9 mouse cellular contexts compared by ENCODE assay signal in genomic region chr7:79363370-79364043, GRCm38 (mm10). TPM values are rescaled to one million over a fixed set of nuclear protein-coding genes. Genes with fewer than 3 reads are reported as not detected.
DNase-seq lines count a peak whose midpoint lies in the region; ATAC-seq and TF ChIP-seq lines count a peak whose summit lies in the region.
"Had no signal": no experiment of that assay in that cellular context is flagged by ENCODE, and none has a peak within 500 bp of the region (broad histone marks: within the 10 kb centered on the region; RNA-seq: fewer than 3 reads in every experiment).

No protein-coding gene starts in this region.

- 25% methylated on average over 8 of the region's 8 CpGs for WGBS in heart, embryonic 13.5 days
- WGBS in midbrain, embryonic 13.5 days: 82% methylated on average over 8 of the region's 8 CpGs

- peak overlapping the region; percentile 10; the same call in 1 of the 2 replicates for H3K4me2 ChIP-seq in heart, embryonic 13.5 days
- H3K4me2 ChIP-seq in midbrain, embryonic 13.5 days (replicated peaks): no peak overlapping the region
- H3K4me2 ChIP-seq: limb, embryonic 12.5 days had no signal

- H3K4me1 ChIP-seq in heart, embryonic 13.5 days: peaks cover 56% of the 10 kb centered on the region
- peaks cover 17% of the 10 kb centered on the region; the same call in 1 of the 2 replicates for H3K4me1 ChIP-seq in midbrain, embryonic 13.5 days (replicated peaks)
- H3K4me1 ChIP-seq: limb, embryonic 12.5 days had no signal

- H3K9ac ChIP-seq in heart, embryonic 13.5 days: no peak overlapping the region
- H3K9ac ChIP-seq in midbrain, embryonic 13.5 days (replicated peaks): no peak overlapping the region
- H3K9ac ChIP-seq: limb, embryonic 12.5 days had no signal

- intact Hi-C loops in left cerebral cortex, adult 2 months (cut with DNase I): no loop called here

- peak overlapping the region; percentile 79 for H3K27ac ChIP-seq in left cerebral cortex, adult 2 months
- peak overlapping the region; percentile 22 for H3K27ac ChIP-seq in heart, embryonic 13.5 days (replicated peaks)
- peak overlapping the region; percentile 59; the same call in 1 of the 2 replicates for H3K27ac ChIP-seq in midbrain, embryonic 13.5 days
- H3K27ac ChIP-seq: limb, embryonic 12.5 days had no signal

- no peak for TF ChIP-seq CTCF in left cerebral cortex, adult 2 months (IDR thresholded peaks at IDR 0.05)

- H3K27me3 ChIP-seq in heart, embryonic 13.5 days (replicated peaks): peaks cover 42% of the 10 kb centered on the region
- H3K27me3 ChIP-seq in midbrain, embryonic 13.5 days: no peaks in the 10 kb centered on the region
- H3K27me3 ChIP-seq: limb, embryonic 12.5 days had no signal

- DNase-seq in left cerebral cortex, adult 2 months (ENCODE audit: extremely low spot score in 1 of 2, low spot score in 2 of 2): no peak
- DNase-seq in left cerebral cortex, adult 9 months (ENCODE audit: low spot score in 2 of 2): no peak
- peak; percentile 54 to 70 for DNase-seq in adrenal gland, postnatal 36 days
- DNase-seq in layer of hippocampus, adult 9-11 months: peak; percentile 74
- no peak for DNase-seq in yolk sac, embryonic 10.5 days (ENCODE audit: low spot score)
- DNase-seq in frontal cortex, postnatal 36 days (ENCODE audit: low spot score in 2 of 2): no peak

- no peak overlapping the region for H3K4me3 ChIP-seq in left cerebral cortex, adult 2 months
- no peak overlapping the region for H3K4me3 ChIP-seq in heart, embryonic 13.5 days
- H3K4me3 ChIP-seq in midbrain, embryonic 13.5 days (replicated peaks): no peak overlapping the region
- H3K4me3 ChIP-seq: limb, embryonic 12.5 days had no signal

- H3K9me3 ChIP-seq in heart, embryonic 13.5 days: no peaks in the 10 kb centered on the region
- no peaks in the 10 kb centered on the region for H3K9me3 ChIP-seq in midbrain, embryonic 13.5 days
- H3K9me3 ChIP-seq: limb, embryonic 12.5 days had no signal

- peak; percentile 35; the same call in 1 of the 2 replicates for ATAC-seq in heart, embryonic 13.5 days (ENCODE audit: extremely low read depth, insufficient number of reproducible peaks, low FRiP score, low TSS enrichment)
- ATAC-seq in midbrain, embryonic 13.5 days: no peak

- 0 out of 2 replicates have a peak, but pooled peaks cover 4% of the 10 kb centered on the region for H3K36me3 ChIP-seq in heart, embryonic 13.5 days
- peaks cover 56% of the 10 kb centered on the region for H3K36me3 ChIP-seq in midbrain, embryonic 13.5 days

RNA-seq across cellular contexts. Expression of gene Rlbp1, which starts 23.3 kb away (rescaled TPM):
- 10 to 100 TPM; 21.7 to 22.1 TPM for total RNA-seq in left cerebral cortex, adult 2 months (2021)
- not detected for total RNA-seq in adrenal gland, postnatal 36 days (2021)
- polyA plus RNA-seq in heart, embryonic 13.5 days (2015; fragmentation: Nextera tagmentation; extraction: Ambion mirVana): not detected in 2 replicates
- 6.3 and 7.5 TPM in 2 replicates for polyA plus RNA-seq in midbrain, embryonic 13.5 days (2015; fragmentation: Nextera tagmentation; extraction: Ambion mirVana)

RNA-seq across cellular contexts. Expression of gene Fanci, which starts 28.2 kb away (rescaled TPM):
- 1 to 10 TPM in 1 of 2 experiments, under 1 TPM in 1; 0.56 to 1.4 TPM for total RNA-seq in left cerebral cortex, adult 2 months (2021)
- total RNA-seq in adrenal gland, postnatal 36 days (2021): under 1 TPM; 0.63 to 0.99 TPM
- 8.1 and 9.3 TPM in 2 replicates for polyA plus RNA-seq in heart, embryonic 13.5 days (2015; fragmentation: Nextera tagmentation; extraction: Ambion mirVana)
- 4.9 and 5.3 TPM in 2 replicates for polyA plus RNA-seq in midbrain, embryonic 13.5 days (2015; fragmentation: Nextera tagmentation; extraction: Ambion mirVana)

Comparison
In these comparisons a context has a peak if more than half of its experiments do, and no peak if none do; other contexts are left out.
1. DNase-seq: peak in adrenal gland, postnatal 36 days (2 of 2) and layer of hippocampus, adult 9-11 months (single experiment); none in left cerebral cortex, adult 2 months (0 of 2), left cerebral cortex, adult 9 months (0 of 2), yolk sac, embryonic 10.5 days (single experiment) and frontal cortex, postnatal 36 days (0 of 2).
2. H3K27ac ChIP-seq: peak in every context shown above with its lines; median percentile 79 in left cerebral cortex, adult 2 months; 59 in midbrain, embryonic 13.5 days; 22 in heart, embryonic 13.5 days.
3. RNA of gene Rlbp1, which starts 23.3 kb away (total RNA-seq): 21.7 to 22.1 TPM in left cerebral cortex, adult 2 months; not detected in adrenal gland, postnatal 36 days; every median in the first group is over 10 times any median in the second.